Mouse (Mus musculus) liver, adult 2 months (tissue): ENCODE results near the gene Bdh2.

Source experiments
- CTCF ChIP-seq: fragments of 200-500 bp; IDR thresholded peaks from 2 replicates; pipeline ENCODE4 v1.5.1; 2011; ENCODE audit warnings: low read depth, low read length, control low read depth
- POLR2A ChIP-seq: fragments of 200-500 bp; IDR thresholded peaks from 2 replicates; pipeline ENCODE4 v1.6.1; 2011; ENCODE audit warnings: low read length, control low read depth; ENCODE audit not compliant: insufficient read depth; ENCODE audit errors: extremely low read depth

DNA sequence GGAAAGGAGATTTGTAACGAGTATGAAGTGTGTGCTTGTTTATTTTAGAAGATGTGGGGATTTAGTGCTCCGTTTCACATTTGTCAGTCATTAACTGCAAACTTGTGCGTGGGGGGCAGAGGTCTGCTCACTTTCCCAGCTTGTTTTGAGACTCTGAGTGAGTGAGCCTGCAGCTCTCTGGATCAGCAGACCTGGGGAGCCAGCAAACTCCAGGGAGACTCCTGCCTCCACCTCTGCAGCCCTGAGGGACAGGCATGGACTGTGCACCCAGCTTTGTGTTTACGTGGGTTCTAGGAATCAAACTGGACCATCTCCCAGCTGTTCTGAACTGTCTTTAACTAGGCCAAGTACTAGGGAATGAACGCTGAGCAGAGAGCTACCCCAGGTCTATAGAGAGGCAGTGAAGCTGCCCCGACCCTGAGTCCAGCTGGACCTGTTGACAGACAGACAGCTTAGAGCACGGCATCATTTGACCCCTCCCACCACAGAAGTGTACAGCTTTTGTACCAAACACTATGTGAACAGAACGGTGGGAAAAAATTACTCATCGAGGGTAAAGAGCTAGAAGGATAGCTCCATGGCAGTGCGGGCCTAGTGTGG, 11.5 kb upstream of the Bdh2 start:
- no peak for TF ChIP-seq POLR2A
- TF ChIP-seq CTCF: no peak
